Mouse (Mus musculus) liver, embryonic 14.5 days (tissue): ENCODE data around the gene Zap70. TPM values are rescaled to one million over a fixed set of nuclear protein-coding genes. Genes with fewer than 3 reads are reported as not detected.

Source experiments
- ATAC-seq: fragments of 200-750 bp; cut with Nextera tagmentation; 2 replicates; pipeline ENCODE4 v1.8.0; 2017; ENCODE audit warnings: moderate number of reproducible peaks, mild to moderate bottlenecking, moderate library complexity; ENCODE audit not compliant: insufficient read depth
- DNase-seq, 3 experiments: peaks; one replicate each; pipeline ENCODE4 v3.0.0-alpha.2; 2012 to 2013; ENCODE audit warnings: low read depth in 3 of 3, low spot score in 3 of 3
- H3K27ac ChIP-seq: fragments of 300-500 bp; sonication (generic); 2 replicates; pipeline ENCODE4 v1.5.1; 2014; ENCODE audit warnings: moderate library complexity, mild to moderate bottlenecking, control low read depth, inconsistent platforms
- H3K27me3 ChIP-seq: fragments of 300-500 bp; sonication (generic); 2 replicates; pipeline ENCODE4 v1.6.1; 2014; ENCODE audit warnings: mild to moderate bottlenecking, low read length, moderate library complexity; ENCODE audit not compliant: control insufficient read depth, insufficient read depth
- H3K36me3 ChIP-seq: fragments of 300-500 bp; sonication (generic); replicated peaks from 2 replicates; pipeline ENCODE4 v1.6.1; 2014; ENCODE audit warnings: low read depth; ENCODE audit not compliant: control insufficient read depth, insufficient read depth
- H3K4me1 ChIP-seq, 2 experiments: fragments of 200-500 bp in 1 of 2; fragments of 300-500 bp in 1 of 2; sonication (generic) in 1 of 2; replicated peaks; 2 replicates each; pipeline ENCODE4 v1.6.1; 2012 to 2014; ENCODE audit warnings: antibody characterized with exemption in 1 of 2, inconsistent platforms in 1 of 2, low read length in 1 of 2; ENCODE audit not compliant: control insufficient read depth in 2 of 2, insufficient read depth in 2 of 2
- H3K4me2 ChIP-seq: fragments of 300-500 bp; sonication (generic); 2 replicates; pipeline ENCODE4 v1.6.1; 2014; ENCODE audit warnings: low read depth, mild to moderate bottlenecking, control low read depth, moderate library complexity
- H3K4me3 ChIP-seq, 2 experiments: fragments of 200-500 bp in 1 of 2; fragments of 300-500 bp in 1 of 2; sonication (generic) in 1 of 2; 2 replicates each; pipeline ENCODE4 v1.5.1; 2012 to 2014; ENCODE audit warnings: low read depth in 2 of 2, low read length in 2 of 2, mild to moderate bottlenecking in 2 of 2, control low read depth in 1 of 2, inconsistent platforms in 1 of 2, moderate library complexity in 1 of 2; ENCODE audit not compliant: insufficient read depth in 1 of 2
- H3K9ac ChIP-seq: fragments of 300-500 bp; sonication (generic); replicated peaks from 2 replicates; pipeline ENCODE4 v1.6.1; 2014; ENCODE audit warnings: mild to moderate bottlenecking, control low read depth, moderate library complexity
- H3K9me3 ChIP-seq: fragments of 300-500 bp; sonication (generic); 2 replicates; pipeline ENCODE4 v1.6.1; 2016; ENCODE audit warnings: low read length, mixed read lengths; ENCODE audit not compliant: control insufficient read depth
- CTCF ChIP-seq: IDR thresholded peaks from 2 replicates; pipeline ENCODE4 v1.5.1; 2016; ENCODE audit warnings: antibody characterized with exemption, low read depth, control low read depth
- EP300 ChIP-seq: IDR thresholded peaks from 2 replicates; pipeline ENCODE4 v1.6.1; 2016; ENCODE audit warnings: antibody characterized with exemption, low read depth
- WGBS: fragments of 180-500 bp; shearing (Covaris S2); extraction: QIAGEN DNeasy Blood & Tissue Kit; methylation state at CpG from one replicate; pipeline ENCODE4 v1.1.7; 2014; ENCODE audit not compliant: insufficient replicate concordance; 5-methylcytosine and 5-hydroxymethylcytosine counted together
- polyA plus RNA-seq, 2 experiments: library from polyadenylated mRNA; depleted of rRNA in 1 of 2; stranded (reverse) in 1 of 2; unstranded in 1 of 2; fragments of >200 nt; fragmentation: Nextera tagmentation in 1 of 2; extraction: Ambion mirVana in 1 of 2; gene quantifications; 2 replicates each; pipeline versions ENCODE4 v1.2.1 to v1.2.3; 2012 to 2014

The Zap70 gene
- polyA plus RNA-seq, 2 experiments, result 0.06 TPM; not detected in 1

DNA sequence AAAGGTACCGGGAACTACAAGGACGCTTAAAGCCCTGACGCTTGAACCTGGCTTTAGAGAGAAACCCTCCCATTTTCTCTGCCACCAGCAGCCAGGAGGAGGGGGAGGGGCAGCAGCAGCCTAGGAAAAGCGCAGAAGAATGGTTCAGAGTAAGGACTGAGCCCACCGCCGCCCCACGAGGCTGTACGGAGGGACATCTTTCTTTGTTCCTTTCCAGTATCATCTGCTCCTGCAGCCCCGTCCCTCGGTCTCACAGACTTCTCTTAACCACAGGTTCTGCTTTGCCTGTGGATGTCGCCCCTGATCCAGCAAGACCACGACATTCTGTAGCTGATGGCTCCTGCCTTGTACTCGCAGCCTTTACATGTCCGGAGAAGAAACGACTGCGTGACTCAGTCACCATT, 23.6 kb downstream of the Zap70 start:
- peak overlapping the region; percentile 35 to 38 for H3K4me3 ChIP-seq
- H3K9ac ChIP-seq, result no peak overlapping the region; the same call in 1 of the 2 replicates
- no peak overlapping the region for H3K27ac ChIP-seq
- no peaks in the 10 kb centered on the region for H3K4me1 ChIP-seq
- H3K36me3 ChIP-seq, result no peaks in the 10 kb centered on the region
- no peaks in the 10 kb centered on the region for H3K9me3 ChIP-seq
- ATAC-seq, result no peak
- no peak for DNase-seq
- H3K4me2 ChIP-seq, result peak overlapping the region; percentile 68
- 3% methylated on average over 16 of the region's 16 CpGs for WGBS
- no peaks in the 10 kb centered on the region for H3K27me3 ChIP-seq
- TF ChIP-seq CTCF (0 out of 2 replicates have a peak, but pooled peaks have one; percentile 15), EP300 (no peak)

DNA sequence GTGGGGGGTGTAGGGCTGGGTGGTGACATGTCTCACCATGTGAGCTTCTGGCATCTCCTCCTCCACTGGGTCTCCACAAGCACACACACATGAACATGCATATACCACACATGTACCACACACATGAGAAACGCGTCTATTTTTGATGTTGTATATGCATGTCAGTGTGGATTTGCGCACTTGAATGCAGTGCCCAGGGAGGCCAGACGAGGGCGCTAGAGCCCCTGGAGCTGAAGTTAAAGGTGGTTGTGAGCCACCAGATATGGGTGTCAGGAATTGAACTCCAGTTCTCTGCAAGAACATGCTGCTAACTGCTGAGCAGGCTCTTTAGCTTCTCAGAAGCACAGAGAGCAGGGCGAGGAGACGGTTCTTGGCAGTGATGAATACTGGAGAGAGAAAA, 24.8 kb downstream of the Zap70 start:
- no peak for ATAC-seq
- TF ChIP-seq EP300, result no peak
- peak; percentile 78 for TF ChIP-seq CTCF
- 76% methylated on average over 7 of the region's 7 CpGs for WGBS
- DNase-seq, result no peak
- H3K36me3 ChIP-seq, result peaks cover 1% of the 10 kb centered on the region
- no peaks in the 10 kb centered on the region for H3K27me3 ChIP-seq
- H3K9me3 ChIP-seq, result no peaks in the 10 kb centered on the region
- no peak overlapping the region for H3K9ac ChIP-seq
- no peak overlapping the region for H3K27ac ChIP-seq
- H3K4me3 ChIP-seq, result no peak overlapping the region
- no peak overlapping the region for H3K4me2 ChIP-seq
- no peaks in the 10 kb centered on the region for H3K4me1 ChIP-seq

DNA sequence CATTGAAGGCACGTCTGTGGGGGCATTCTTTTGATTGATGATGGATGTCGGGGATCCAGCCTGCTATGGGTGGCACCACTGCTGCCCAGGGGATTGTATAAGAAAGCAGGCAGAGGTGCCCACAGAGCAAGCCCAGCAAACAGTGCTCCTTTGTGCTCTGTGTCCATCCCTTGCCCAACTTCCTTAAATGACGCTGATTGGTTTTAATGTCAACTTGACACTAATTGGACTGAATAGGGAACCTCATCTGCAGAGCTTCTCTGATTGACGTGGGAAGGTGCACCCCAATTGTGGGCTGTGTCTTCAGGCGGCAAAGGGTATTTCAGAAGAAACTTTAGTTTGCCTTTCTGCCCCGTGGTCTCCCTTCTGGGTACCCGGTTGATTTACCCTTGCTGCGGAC, 27.8 kb downstream of the Zap70 start:
- no peak for ATAC-seq
- TF ChIP-seq EP300 (no peak), CTCF (no peak)

DNA sequence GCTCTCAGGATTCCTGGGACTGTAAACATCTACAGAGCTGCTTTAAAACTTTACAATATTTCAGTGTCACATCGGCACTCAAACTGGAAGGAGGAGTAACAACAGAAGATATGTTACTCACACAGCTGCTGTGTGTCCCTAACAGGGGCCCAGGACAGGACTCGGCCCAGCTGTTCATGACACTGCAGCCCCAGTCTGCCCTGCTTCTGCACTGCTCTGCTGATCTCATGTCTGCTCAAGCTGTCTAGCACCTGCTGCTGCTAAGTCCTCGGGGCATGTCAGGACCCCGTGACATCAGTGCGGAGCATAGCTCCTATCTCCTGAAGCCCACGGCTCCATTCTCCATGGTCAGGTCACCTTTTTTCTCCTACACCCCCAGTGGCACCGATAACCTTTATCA, 35.1 kb downstream of the Zap70 start:
- DNase-seq, result no peak
- no peaks in the 10 kb centered on the region for H3K9me3 ChIP-seq
- ATAC-seq, result no peak
- H3K9ac ChIP-seq, result no peak overlapping the region
- no peak overlapping the region for H3K27ac ChIP-seq
- no peak overlapping the region for H3K4me3 ChIP-seq
- no peak overlapping the region for H3K4me2 ChIP-seq
- H3K36me3 ChIP-seq, result peaks cover 86% of the 10 kb centered on the region
- no peaks in the 10 kb centered on the region for H3K4me1 ChIP-seq
- WGBS, result 89% methylated on average over 7 of the region's 7 CpGs
- TF ChIP-seq CTCF, result no peak
- no peak for TF ChIP-seq EP300
- H3K27me3 ChIP-seq, result no peaks in the 10 kb centered on the region

More for the DNA sequence above, 27.8 kb downstream of the Zap70 start:
- H3K4me2 ChIP-seq, result no peak overlapping the region
- WGBS, result 59% methylated on average over 8 of the region's 8 CpGs
- no peak overlapping the region for H3K4me3 ChIP-seq
- no peaks in the 10 kb centered on the region for H3K4me1 ChIP-seq
- no peak overlapping the region for H3K9ac ChIP-seq
- H3K36me3 ChIP-seq, result peaks cover 22% of the 10 kb centered on the region
- no peaks in the 10 kb centered on the region for H3K9me3 ChIP-seq
- no peaks in the 10 kb centered on the region for H3K27me3 ChIP-seq
- H3K27ac ChIP-seq, result no peak overlapping the region
- DNase-seq, result no peak

DNA sequence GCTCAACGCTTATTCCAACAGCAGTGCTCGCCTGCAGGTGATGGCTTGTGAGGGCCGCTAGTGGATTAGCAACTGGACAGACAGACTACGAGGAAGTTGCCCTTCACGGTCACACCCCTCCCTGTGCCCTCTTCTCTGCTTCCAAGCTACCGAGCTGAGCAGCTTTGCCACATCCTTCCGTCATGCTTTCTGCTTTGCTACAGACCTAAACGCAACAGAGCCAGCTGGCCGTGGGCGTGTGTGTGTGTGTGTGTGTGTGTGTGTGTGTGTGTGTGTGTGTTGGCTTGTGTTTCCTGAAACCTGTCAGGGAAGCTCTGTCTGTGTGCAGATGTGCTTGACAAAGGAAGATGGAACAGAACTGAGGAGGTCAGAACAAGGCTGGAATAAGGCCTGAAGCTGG, 35.9 kb downstream of the Zap70 start:
- no peak overlapping the region for H3K4me3 ChIP-seq
- H3K4me1 ChIP-seq, result no peaks in the 10 kb centered on the region
- 74% methylated on average over 10 of the region's 10 CpGs for WGBS
- peaks cover 90% of the 10 kb centered on the region for H3K36me3 ChIP-seq
- ATAC-seq (no peak), DNase-seq (no peak)
- H3K9me3 ChIP-seq, result no peaks in the 10 kb centered on the region
- H3K27ac ChIP-seq, result no peak overlapping the region
- TF ChIP-seq CTCF, result no peak
- TF ChIP-seq EP300, result no peak
- no peak overlapping the region for H3K4me2 ChIP-seq
- H3K27me3 ChIP-seq, result no peaks in the 10 kb centered on the region
- no peak overlapping the region for H3K9ac ChIP-seq
